Mouse (Mus musculus) heart, embryonic 11.5 days (tissue): ENCODE data around the gene Clstn2. TPM values are rescaled to one million over a fixed set of nuclear protein-coding genes. Genes with fewer than 3 reads are reported as not detected.

ENCODE experiments used
- ATAC-seq: fragments of 200-750 bp; cut with Nextera tagmentation; replicated peaks from 2 replicates; pipeline ENCODE4 v1.8.0; 2017; ENCODE audit warnings: moderate library complexity; ENCODE audit not compliant: insufficient number of reproducible peaks, low FRiP score, low TSS enrichment
- H3K27ac ChIP-seq: fragments of 300-500 bp; sonication (generic); 2 replicates; pipeline ENCODE4 v1.5.1; 2014; ENCODE audit warnings: mild to moderate bottlenecking, low read depth, low read length
- H3K27me3 ChIP-seq: fragments of 300-500 bp; sonication (generic); 2 replicates; pipeline ENCODE4 v1.6.1; 2014; ENCODE audit warnings: mild to moderate bottlenecking, low read length, mixed read lengths; ENCODE audit not compliant: control insufficient read depth, insufficient read depth
- H3K36me3 ChIP-seq: fragments of 300-500 bp; sonication (generic); 2 replicates; pipeline ENCODE4 v1.6.1; 2014; ENCODE audit warnings: mild to moderate bottlenecking, low read length, moderate library complexity, mixed read lengths; ENCODE audit not compliant: control insufficient read depth, insufficient read depth
- H3K4me1 ChIP-seq: fragments of 300-500 bp; sonication (generic); 2 replicates; pipeline ENCODE4 v1.6.1; 2014; ENCODE audit warnings: low read length; ENCODE audit not compliant: control insufficient read depth, insufficient read depth
- H3K4me2 ChIP-seq: fragments of 300-500 bp; sonication (generic); 2 replicates; pipeline ENCODE4 v1.6.1; 2014; ENCODE audit warnings: mild to moderate bottlenecking, moderate library complexity
- H3K4me3 ChIP-seq: fragments of 300-500 bp; sonication (generic); 2 replicates; pipeline ENCODE4 v1.5.1; 2014; ENCODE audit warnings: low read depth, low read length
- H3K9ac ChIP-seq: fragments of 300-500 bp; sonication (generic); 2 replicates; pipeline ENCODE4 v1.6.1; 2014; ENCODE audit warnings: mild to moderate bottlenecking, low read depth, low read length, moderate library complexity
- H3K9me3 ChIP-seq: fragments of 300-500 bp; sonication (generic); replicated peaks from 2 replicates; pipeline ENCODE4 v1.6.1; 2016; ENCODE audit warnings: low read length; ENCODE audit not compliant: control insufficient read depth
- WGBS: fragments of 180-500 bp; shearing (Covaris S2); extraction: QIAGEN DNeasy Blood & Tissue Kit; methylation state at CpG from one replicate; pipeline ENCODE4 v1.1.7; 2014; ENCODE audit not compliant: insufficient replicate concordance; 5-methylcytosine and 5-hydroxymethylcytosine counted together
- polyA plus RNA-seq: library from polyadenylated mRNA; unstranded; fragments of >200 nt; fragmentation: Nextera tagmentation; extraction: Ambion mirVana; gene quantifications from 2 replicates; pipeline ENCODE4 v1.2.1, GENCODE M21; 2014

The Clstn2 gene
- polyA plus RNA-seq, 1 experiment from 2014 or later: 1.5 TPM

DNA sequence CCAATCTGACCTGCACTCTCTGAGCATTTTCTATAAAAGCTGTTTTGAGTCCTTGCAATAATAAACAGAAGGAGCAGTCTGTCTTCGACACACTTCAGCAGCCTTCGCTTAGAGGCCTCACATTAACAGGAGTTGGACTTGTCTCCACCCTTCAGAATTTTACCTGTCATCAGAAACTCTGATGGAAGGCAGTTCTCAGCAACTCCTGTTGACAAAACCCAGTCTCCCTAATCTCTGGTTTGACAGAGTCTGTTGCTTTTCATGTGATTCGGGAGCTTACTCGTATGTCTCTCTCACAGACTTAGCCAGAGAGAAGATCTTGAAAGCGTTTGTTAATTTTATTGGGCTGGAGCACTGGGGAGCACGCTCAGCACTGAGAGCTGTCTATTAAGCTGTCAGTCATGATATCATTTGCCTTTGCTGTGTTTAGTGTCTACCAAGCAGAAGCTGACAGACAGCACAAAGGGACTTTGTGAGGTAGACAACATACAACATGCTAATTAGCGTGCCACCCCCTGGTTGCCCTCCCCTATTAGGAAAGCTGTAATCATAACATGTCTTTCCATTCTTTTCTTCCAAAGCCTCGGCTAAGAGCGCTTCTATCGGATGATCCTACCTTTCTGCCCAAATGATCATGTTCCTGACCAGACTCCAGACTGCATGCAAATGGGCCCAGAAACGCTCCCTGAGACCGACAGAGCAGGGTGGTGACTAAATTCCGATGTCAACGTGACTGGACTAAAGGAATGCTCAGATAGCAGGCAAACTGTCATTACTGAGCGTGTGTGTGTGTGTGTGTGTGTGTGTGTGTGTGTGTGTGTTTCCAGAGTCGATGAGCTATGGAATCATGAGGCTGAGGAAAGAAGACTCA is 206.7 kb downstream of the Clstn2 start:
- Histone ChIP-seq H3K9me3 (no peaks in the 10 kb centered on the region), H3K27me3 (no peaks in the 10 kb centered on the region), H3K27ac (no peak overlapping the region), H3K4me1 (peaks cover 34% of the 10 kb centered on the region), H3K4me2 (peak overlapping the region; percentile 35), H3K36me3 (no peaks in the 10 kb centered on the region), H3K4me3 (no peak overlapping the region), H3K9ac (no peak overlapping the region)
- WGBS: 29% methylated on average over 16 of the region's 16 CpGs
- ATAC-seq: peak; percentile 36; the same call in 1 of the 2 replicates

DNA sequence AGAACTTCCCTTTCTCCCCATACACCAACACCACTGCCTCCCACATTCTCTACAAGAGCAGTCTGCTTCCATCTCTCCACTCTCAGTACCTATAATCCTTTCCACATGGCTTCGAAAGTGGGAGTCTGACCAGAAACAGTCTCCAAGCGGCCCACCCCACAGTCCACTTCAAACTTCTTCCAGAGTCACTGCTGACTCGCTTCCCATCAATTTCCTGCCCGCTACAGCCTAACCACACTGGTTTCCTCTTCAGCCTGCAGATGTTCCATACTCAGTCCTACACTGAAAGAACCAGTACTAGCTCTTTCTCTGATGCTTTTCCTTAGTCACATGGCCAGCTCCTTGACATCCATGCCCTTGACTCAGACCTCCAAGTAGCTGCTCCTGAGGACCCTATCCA is 215.9 kb downstream of the Clstn2 start:
- Histone ChIP-seq H3K36me3 (no peaks in the 10 kb centered on the region), H3K4me1 (peaks cover 9% of the 10 kb centered on the region), H3K27me3 (no peaks in the 10 kb centered on the region), H3K4me2 (no peak overlapping the region), H3K27ac (no peak overlapping the region), H3K4me3 (no peak overlapping the region), H3K9me3 (no peaks in the 10 kb centered on the region), H3K9ac (no peak overlapping the region)
- ATAC-seq: no peak
- WGBS: 62% methylated on average over 4 of the region's 4 CpGs

DNA sequence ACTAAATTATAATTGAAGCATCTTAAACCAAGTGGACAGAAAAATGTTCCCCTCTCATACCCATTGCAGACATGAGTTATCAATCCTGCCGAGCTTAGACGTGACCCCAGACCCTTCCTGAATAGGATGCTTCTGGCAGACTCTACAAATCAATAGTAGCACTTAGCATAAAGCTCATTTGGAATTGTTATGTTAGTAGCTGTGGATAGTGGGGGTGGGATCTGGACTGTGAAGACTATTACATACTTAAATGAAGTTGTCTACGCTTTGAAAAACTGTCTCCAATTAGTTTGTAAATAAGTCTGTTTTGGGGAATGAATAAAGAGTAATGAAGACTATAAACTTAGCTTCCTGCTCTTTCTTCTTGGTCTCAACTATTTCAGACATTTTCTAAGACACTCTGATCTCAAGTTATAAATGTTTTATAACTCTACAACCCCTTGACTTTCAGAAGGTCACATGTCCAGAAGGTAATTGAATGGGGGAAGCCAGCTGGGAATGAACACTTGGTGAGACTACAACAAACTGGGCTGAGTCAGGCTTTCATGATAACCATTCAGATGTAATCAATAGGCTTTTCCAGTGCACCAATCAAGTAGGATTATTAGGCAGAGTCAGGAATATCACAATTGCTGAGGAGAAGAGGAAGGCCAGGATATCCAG is 216.7 kb downstream of the Clstn2 start:
- Histone ChIP-seq H3K4me2 (no peak overlapping the region), H3K9me3 (no peaks in the 10 kb centered on the region), H3K4me1 (peaks cover 9% of the 10 kb centered on the region), H3K36me3 (no peaks in the 10 kb centered on the region), H3K4me3 (no peak overlapping the region), H3K27ac (no peak overlapping the region), H3K9ac (no peak overlapping the region), H3K27me3 (no peaks in the 10 kb centered on the region)
- 76% methylated on average over 3 of the region's 3 CpGs for WGBS
- ATAC-seq: no peak

DNA sequence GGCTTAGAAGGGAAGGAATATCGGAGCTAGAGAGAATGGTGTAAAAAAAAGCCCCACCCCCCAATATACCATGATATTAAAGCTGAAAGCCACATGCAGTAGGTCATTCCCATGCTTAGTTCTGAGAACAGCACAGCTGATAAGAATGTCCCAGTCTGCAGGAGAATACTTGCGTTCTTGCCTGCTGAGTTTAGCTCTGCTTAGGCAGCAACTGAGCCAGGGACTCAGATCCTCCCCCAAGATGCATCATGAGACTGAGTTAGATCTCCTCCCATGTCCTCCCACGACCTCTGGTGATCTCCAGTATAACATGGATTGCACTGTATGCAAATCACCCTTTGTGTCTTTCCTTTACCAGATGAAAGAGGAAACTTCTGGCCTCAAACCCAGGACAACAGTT is 219.8 kb downstream of the Clstn2 start:
- Histone ChIP-seq H3K4me1 (peaks cover 5% of the 10 kb centered on the region; the same call in 1 of the 2 replicates), H3K36me3 (no peaks in the 10 kb centered on the region), H3K9me3 (no peaks in the 10 kb centered on the region), H3K4me2 (no peak overlapping the region), H3K4me3 (no peak overlapping the region), H3K9ac (no peak overlapping the region), H3K27me3 (no peaks in the 10 kb centered on the region), H3K27ac (no peak overlapping the region)
- WGBS: 24% methylated on average over 3 of the region's 3 CpGs
- ATAC-seq: no peak; the same call in 1 of the 2 replicates

DNA sequence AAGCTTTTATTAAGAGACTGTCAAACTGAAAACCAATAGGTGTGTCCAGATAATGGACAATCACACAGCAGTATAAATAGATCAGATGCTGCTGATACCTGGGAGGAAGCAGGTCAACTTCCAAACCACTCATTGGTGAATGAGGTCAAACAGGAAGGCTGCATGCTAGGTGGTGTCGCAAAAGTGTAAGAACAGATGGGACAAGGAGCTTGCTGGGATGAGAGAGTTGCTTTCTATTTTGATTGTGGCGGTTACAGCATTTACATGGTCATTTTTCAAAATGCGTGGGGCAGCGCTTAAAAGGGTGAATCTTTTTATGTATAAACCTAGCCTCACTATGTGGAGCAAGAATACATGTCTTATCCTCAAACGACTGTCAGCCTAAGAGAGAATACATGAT is 225.9 kb downstream of the Clstn2 start:
- H3K27ac ChIP-seq: no peak overlapping the region
- H3K27me3 ChIP-seq: no peaks in the 10 kb centered on the region
- no peaks in the 10 kb centered on the region for H3K36me3 ChIP-seq
- H3K4me2 ChIP-seq: no peak overlapping the region
- no peak overlapping the region for H3K4me3 ChIP-seq
- WGBS: 80% methylated on average over 5 of the region's 5 CpGs
- no peak for ATAC-seq
- H3K4me1 ChIP-seq: no peaks in the 10 kb centered on the region
- H3K9me3 ChIP-seq: no peaks in the 10 kb centered on the region
- H3K9ac ChIP-seq: no peak overlapping the region

DNA sequence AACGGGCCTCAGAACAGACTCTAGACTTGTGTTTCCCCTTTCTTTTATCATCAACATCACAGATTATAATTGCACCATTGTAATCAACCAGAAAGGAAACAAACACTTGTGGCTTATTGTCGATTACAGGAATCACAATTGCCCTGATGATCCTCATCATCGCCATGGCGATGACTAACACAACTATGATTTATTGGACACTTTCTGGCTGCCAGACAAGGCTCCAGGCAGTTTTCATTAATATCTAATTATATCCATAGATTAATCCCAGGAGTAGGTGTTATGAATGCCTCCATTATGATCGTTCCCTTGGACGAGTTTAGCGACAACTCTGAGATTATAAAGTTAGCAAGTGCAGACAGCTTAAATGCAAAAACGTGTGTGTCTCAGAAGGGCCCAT is 239.3 kb downstream of the Clstn2 start:
- Histone ChIP-seq H3K36me3 (no peaks in the 10 kb centered on the region), H3K4me2 (no peak overlapping the region), H3K4me1 (no peaks in the 10 kb centered on the region), H3K4me3 (no peak overlapping the region), H3K27me3 (no peaks in the 10 kb centered on the region), H3K9me3 (no peaks in the 10 kb centered on the region), H3K9ac (no peak overlapping the region), H3K27ac (no peak overlapping the region)
- WGBS: 66% methylated on average over 8 of the region's 8 CpGs
- ATAC-seq: no peak

DNA sequence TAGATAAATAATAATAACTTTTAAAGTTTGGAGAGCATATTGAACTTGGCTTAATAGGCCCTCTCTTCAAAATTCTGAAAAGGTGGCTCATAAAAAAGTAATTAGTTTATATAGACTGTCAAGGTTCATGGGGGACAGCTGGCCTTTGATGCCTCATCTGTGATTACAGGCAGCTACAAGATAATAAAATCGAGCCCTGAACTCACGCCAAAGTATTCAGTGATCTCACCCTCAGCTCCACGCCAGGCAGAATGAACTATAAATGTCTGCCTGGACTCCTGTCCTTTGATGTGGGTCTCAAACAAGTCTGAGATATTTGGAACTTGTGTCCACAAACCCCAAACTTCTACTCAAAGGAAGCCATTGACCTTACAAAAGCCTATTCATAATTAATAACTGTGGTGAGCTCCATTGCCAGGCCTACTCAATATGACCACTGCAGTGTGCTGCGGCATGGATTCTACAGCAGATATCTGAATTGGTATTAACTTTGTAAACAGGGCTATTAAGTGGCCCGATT is 244.8 kb downstream of the Clstn2 start:
- Histone ChIP-seq H3K9me3 (no peaks in the 10 kb centered on the region), H3K4me2 (no peak overlapping the region), H3K27ac (no peak overlapping the region), H3K27me3 (no peaks in the 10 kb centered on the region), H3K4me1 (no peaks in the 10 kb centered on the region), H3K9ac (no peak overlapping the region), H3K36me3 (no peaks in the 10 kb centered on the region), H3K4me3 (no peak overlapping the region)
- WGBS: 64% methylated on average over 5 of the region's 5 CpGs
- no peak for ATAC-seq

DNA sequence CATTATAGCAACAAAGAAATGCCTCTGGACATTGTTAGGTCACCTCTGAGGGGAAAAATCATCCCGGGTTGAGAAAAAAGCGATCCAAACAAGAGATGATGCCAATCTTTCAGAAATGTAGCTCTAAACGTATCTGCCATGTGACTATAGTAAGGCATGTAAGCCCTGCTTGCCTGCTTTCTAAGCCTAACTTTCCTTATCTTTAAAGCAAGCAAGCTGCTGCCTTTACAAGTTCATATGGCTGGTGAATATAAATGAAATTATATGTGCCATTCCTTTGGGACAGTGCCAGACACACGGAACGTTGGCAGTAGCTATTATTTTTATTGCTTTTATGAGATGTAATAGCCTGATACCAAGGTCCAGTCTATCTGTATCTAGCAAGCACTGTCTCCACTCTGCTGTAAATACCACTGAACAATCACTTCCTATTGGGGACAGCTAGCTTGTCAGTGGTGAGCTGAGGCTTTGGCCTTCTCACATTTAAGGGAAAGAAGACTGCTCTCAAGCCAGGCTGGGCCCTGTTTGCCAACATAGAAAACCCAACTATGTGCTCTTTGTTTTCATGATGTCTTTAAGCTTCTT is 252.9 kb downstream of the Clstn2 start:
- Histone ChIP-seq H3K4me2 (no peak overlapping the region), H3K36me3 (no peaks in the 10 kb centered on the region), H3K9ac (no peak overlapping the region), H3K27ac (no peak overlapping the region), H3K4me1 (no peaks in the 10 kb centered on the region), H3K9me3 (no peaks in the 10 kb centered on the region), H3K27me3 (no peaks in the 10 kb centered on the region), H3K4me3 (no peak overlapping the region)
- 78% methylated on average over 5 of the region's 5 CpGs for WGBS
- ATAC-seq: no peak
